Mouse (Mus musculus): ENCODE results near the gene Dusp3. TPM values are rescaled to one million over a fixed set of nuclear protein-coding genes. Genes with fewer than 3 reads are reported as not detected.

The Dusp3 gene
- total and polyA plus RNA-seq, 3 experiments = 18.4 to 35.5 (median 29.8) TPM

DNA sequence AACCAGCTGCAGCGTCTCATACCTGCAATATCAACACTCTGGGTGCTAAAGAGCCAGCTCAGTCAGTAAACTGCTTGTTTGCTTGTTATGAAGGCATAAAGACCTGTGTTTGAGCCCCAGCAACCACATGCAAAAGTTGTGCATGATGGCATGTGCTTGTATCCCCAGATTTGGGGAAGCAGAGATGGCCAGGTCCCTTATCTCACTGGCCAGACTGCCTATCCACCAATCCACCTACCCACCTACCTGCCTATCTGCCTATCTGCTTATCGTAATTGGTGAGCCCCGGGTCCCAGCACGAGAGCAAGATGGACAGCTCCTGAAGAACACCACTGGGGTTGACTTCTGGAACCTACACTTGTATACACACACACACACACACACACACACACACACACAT is 42.5 kb upstream of the Dusp3 start (continued):
- TF ChIP-seq SMC3 (IDR thresholded peaks at IDR 0.05; ENCODE audit: low read depth, low read length) (no peak), MXI1 (IDR thresholded peaks at IDR 0.05; ENCODE audit: low read depth, low read length) (peak; percentile 33; the same call in 1 of the 2 replicates), USF1 (IDR thresholded peaks at IDR 0.05; ENCODE audit: low read depth, low read length) (no peak), RCOR1 (IDR thresholded peaks at IDR 0.05; ENCODE audit: low read depth, low read length) (peak; percentile 72), POLR2AphosphoS5 (IDR thresholded peaks at IDR 0.05; ENCODE audit: borderline replicate concordance, low read depth, low read length) (no peak), MYC (IDR thresholded peaks at IDR 0.05; ENCODE audit: low read depth, low read length) (peak; percentile 89; the same call in 1 of the 2 replicates), MEF2A (IDR thresholded peaks at IDR 0.05; ENCODE audit: extremely low read depth, insufficient replicate concordance, low read depth, low read length, poor library complexity, severe bottlenecking) (no peak), MAZ (IDR thresholded peaks at IDR 0.05; ENCODE audit: low read depth, low read length) (no peak), UBTF (IDR thresholded peaks at IDR 0.05; ENCODE audit: borderline replicate concordance, insufficient read depth, low read depth, low read length) (no peak), ZKSCAN1 (IDR thresholded peaks at IDR 0.05; ENCODE audit: low read depth, low read length) (no peak), ZC3H11A (IDR thresholded peaks at IDR 0.05; ENCODE audit: low read depth, low read length) (no peak), POLR2AphosphoS2 (IDR thresholded peaks at IDR 0.05; ENCODE audit: low read length) (no peak), POLR2A (IDR thresholded peaks at IDR 0.05; ENCODE audit: control insufficient read depth in 1 of 2, insufficient read depth in 1 of 2, low read depth in 1 of 2, low read length in 2 of 2, poor library complexity in 1 of 2) (no peak), MAFK (IDR thresholded peaks at IDR 0.05; ENCODE audit: borderline replicate concordance, low read depth, low read length) (no peak), CHD2 (IDR thresholded peaks at IDR 0.05; ENCODE audit: low read length) (no peak), TBP (IDR thresholded peaks at IDR 0.05; ENCODE audit: low read depth, low read length) (no peak), MAX (IDR thresholded peaks at IDR 0.05; ENCODE audit: low read length) (peak; percentile 68; the same call in 1 of the 2 replicates), TAL1 (IDR thresholded peaks at IDR 0.05; ENCODE audit: low read length) (peak; percentile 83)

DNA sequence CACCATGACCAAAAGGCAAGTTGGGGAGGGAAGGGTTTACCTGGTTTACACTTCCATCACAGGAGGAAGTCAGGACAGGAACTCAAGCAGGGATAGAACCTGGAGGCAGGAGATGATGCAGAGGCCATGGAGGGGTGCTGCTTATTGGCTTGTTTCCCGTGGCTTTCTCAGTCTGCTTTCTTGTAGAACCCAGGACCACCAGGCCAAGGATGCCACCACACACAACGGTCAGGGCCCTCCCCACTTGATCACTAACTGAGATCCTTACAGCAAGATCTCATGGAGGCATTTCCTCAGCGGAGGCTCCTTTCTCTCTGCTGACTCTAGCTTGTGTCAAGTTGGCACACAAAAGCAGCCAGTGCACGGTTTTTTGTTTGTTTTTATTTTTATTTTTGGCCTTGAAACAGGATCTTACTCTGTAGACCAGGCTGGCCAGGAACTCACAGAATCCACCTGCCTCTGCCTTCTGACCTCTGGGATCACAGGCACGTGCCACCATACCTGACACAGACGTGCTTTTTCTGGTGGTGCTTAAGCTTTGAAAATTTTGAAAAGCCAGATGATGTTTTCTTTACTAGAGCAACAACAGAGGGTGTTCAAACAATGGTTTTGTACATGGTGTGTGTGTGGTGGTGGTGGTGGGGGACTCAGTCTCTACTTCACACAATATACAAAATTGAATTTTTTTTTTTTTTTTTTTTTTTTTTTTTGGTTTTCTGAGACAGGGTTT is 41.4 kb upstream of the Dusp3 start, which contains the start of gene Mpp3:
Gene Mpp3, minus strand, starts transcription at position 375 of the 730 bp plus-strand sequence.
- no peak within 1 kb of the TSS for H3K27ac ChIP-seq (ENCODE audit: control insufficient read depth, low read depth, low read length)
- H3K27me3 ChIP-seq (ENCODE audit: control insufficient read depth in 1 of 2, insufficient read depth in 2 of 2, low read length in 2 of 2) = no peaks in the 10 kb centered on the region
- peaks cover 0 to 14% of the 10 kb centered on the region in 2 experiments; a peak in 2 of 4 replicates for H3K36me3 ChIP-seq (ENCODE audit: control insufficient read depth in 1 of 2, insufficient read depth in 2 of 2, low read length in 2 of 2)
- 0 out of 4 replicates have a peak within 1 kb of the TSS, but pooled peaks of 1 of the 2 experiments have one; percentile 75 for H3K4me3 ChIP-seq (ENCODE audit: control insufficient read depth in 1 of 2, insufficient read depth in 1 of 2, low read depth in 2 of 2, low read length in 2 of 2)
- no peak within 1 kb of the TSS for H3K9ac ChIP-seq (ENCODE audit: control insufficient read depth, low read depth, low read length, poor library complexity, severe bottlenecking)
- no peak for TF ChIP-seq USF2 (IDR thresholded peaks at IDR 0.05; ENCODE audit: borderline replicate concordance in 1 of 2, insufficient read depth in 1 of 2, low read depth in 1 of 2, low read length in 2 of 2)
- TF ChIP-seq USF1 (IDR thresholded peaks at IDR 0.05; ENCODE audit: low read depth, low read length) = no peak
- no peak for TF ChIP-seq BHLHE40 (IDR thresholded peaks at IDR 0.05; ENCODE audit: borderline replicate concordance, low read depth, low read length)
- TF ChIP-seq ZKSCAN1 (IDR thresholded peaks at IDR 0.05; ENCODE audit: low read depth, low read length) = no peak
- no peak for TF ChIP-seq SMC3 (IDR thresholded peaks at IDR 0.05; ENCODE audit: low read depth, low read length)
- TF ChIP-seq CTCF (IDR thresholded peaks at IDR 0.05 in 2 of 3, conservative IDR thresholded peaks at IDR 0.05 in 1 of 3; ENCODE audit: control insufficient read depth in 1 of 3, insufficient read depth in 1 of 3, low read depth in 2 of 3, low read length in 3 of 3, poor library complexity in 1 of 3, severe bottlenecking in 1 of 3) = no peak
- TF ChIP-seq ELF1 (IDR thresholded peaks at IDR 0.05; ENCODE audit: low read depth, low read length) = no peak
- no peak for TF ChIP-seq MXI1 (IDR thresholded peaks at IDR 0.05; ENCODE audit: low read depth, low read length)
- TF ChIP-seq ZC3H11A (IDR thresholded peaks at IDR 0.05; ENCODE audit: low read depth, low read length) = no peak
- no peak for TF ChIP-seq CHD2 (IDR thresholded peaks at IDR 0.05; ENCODE audit: low read length)
- no peak; a peak in 1 of 4 replicates for TF ChIP-seq POLR2A (IDR thresholded peaks at IDR 0.05; ENCODE audit: control insufficient read depth in 1 of 2, insufficient read depth in 1 of 2, low read depth in 1 of 2, low read length in 2 of 2, poor library complexity in 1 of 2)
- no peak for TF ChIP-seq EP300 (IDR thresholded peaks at IDR 0.05; ENCODE audit: low read depth in 1 of 2, low read length in 2 of 2)
- TF ChIP-seq NRF1 (IDR thresholded peaks at IDR 0.05; ENCODE audit: insufficient read depth, low read depth, low read length, poor library complexity, severe bottlenecking) = no peak
- no peak for TF ChIP-seq MYC (IDR thresholded peaks at IDR 0.05; ENCODE audit: low read depth, low read length)
- peaks cover 2 to 22% of the 10 kb centered on the region in 2 experiments; a peak in 3 of 4 replicates for H3K4me1 ChIP-seq (ENCODE audit: control insufficient read depth in 1 of 2, insufficient read depth in 2 of 2, low read length in 2 of 2)
- H3K79me2 ChIP-seq (ENCODE audit: control insufficient read depth, insufficient read depth, low read length, poor library complexity) = no peaks in the 10 kb centered on the region
- DNase-seq (ENCODE audit: low read depth, low spot score) = no peak
- no peaks in the 10 kb centered on the region for H3K9me3 ChIP-seq (replicated peaks; ENCODE audit: insufficient read depth, low read length)

Data from MEL (cell line).